Mouse (Mus musculus) thymus, adult 2 months (tissue): ENCODE measurements around the gene Klhl30. TPM values are rescaled to one million over a fixed set of nuclear protein-coding genes. Genes with fewer than 3 reads are reported as not detected.

Experiments
- DNase-seq: peaks from one replicate; pipeline ENCODE4 v3.0.0; 2021
- H3K27ac ChIP-seq: fragments of 200-500 bp; 2 replicates; pipeline ENCODE4 v1.5.1; 2012; ENCODE audit warnings: low read length, control low read depth; ENCODE audit not compliant: control insufficient read depth, insufficient read depth
- H3K27me3 ChIP-seq: fragments of 200-500 bp; 2 replicates; pipeline ENCODE4 v1.6.1; 2012; ENCODE audit warnings: mild to moderate bottlenecking, low read length, moderate library complexity, mixed read lengths; ENCODE audit not compliant: control insufficient read depth, insufficient read depth
- H3K36me3 ChIP-seq: fragments of 200-500 bp; 2 replicates; pipeline ENCODE4 v1.6.1; 2012; ENCODE audit warnings: mild to moderate bottlenecking, low read length, moderate library complexity; ENCODE audit not compliant: control insufficient read depth, insufficient read depth
- H3K4me1 ChIP-seq: fragments of 200-500 bp; replicated peaks from 2 replicates; pipeline ENCODE4 v1.6.1; 2012; ENCODE audit warnings: low read length; ENCODE audit not compliant: control insufficient read depth, insufficient read depth
- H3K4me3 ChIP-seq: fragments of 200-500 bp; 2 replicates; pipeline ENCODE4 v1.5.1; 2012; ENCODE audit warnings: mild to moderate bottlenecking, low read length, control low read depth, moderate library complexity; ENCODE audit not compliant: control insufficient read depth, insufficient read depth
- CTCF ChIP-seq: fragments of 200-500 bp; IDR thresholded peaks from 2 replicates; pipeline ENCODE4 v1.5.1; 2012; ENCODE audit warnings: mild to moderate bottlenecking, control low read depth, low read length, moderate library complexity, borderline replicate concordance; ENCODE audit not compliant: control insufficient read depth, poor library complexity, insufficient read depth; ENCODE audit errors: extremely low read depth
- POLR2A ChIP-seq: fragments of 200-500 bp; IDR thresholded peaks from 2 replicates; pipeline ENCODE4 v1.6.1; 2012; ENCODE audit warnings: mild to moderate bottlenecking, low read length, control low read depth, moderate library complexity; ENCODE audit not compliant: control insufficient read depth, poor library complexity, insufficient read depth; ENCODE audit errors: extremely low read depth
- WGBS: fragments of 180-500 bp; shearing (Covaris S2); methylation state at CpG from one replicate; pipeline ENCODE4 v1.1.7; 2018; 5-methylcytosine and 5-hydroxymethylcytosine counted together
- polyA plus RNA-seq: library from polyadenylated mRNA; depleted of rRNA; stranded (reverse); fragments of >200 nt; gene quantifications from 2 replicates; pipeline ENCODE4 v1.2.3, GENCODE M21; 2012

Gene Klhl30
- polyA plus RNA-seq, 1 experiment = 4.0 TPM

GRCm38 (mm10) chr1:91369408-91369807 lies 18.6 kb downstream of the Klhl30 start:
- DNase-seq = no peak
- Histone ChIP-seq H3K27me3 (no peaks in the 10 kb centered on the region), H3K27ac (no peak overlapping the region), H3K4me3 (no peak overlapping the region), H3K4me1 (peaks cover 10% of the 10 kb centered on the region), H3K36me3 (peaks cover 22% of the 10 kb centered on the region)
- no peak for TF ChIP-seq POLR2A
- no peak for TF ChIP-seq CTCF
- WGBS = 73% methylated on average over 4 of the region's 4 CpGs

GRCm38 (mm10) chr1:91370055-91370454 lies 19.2 kb downstream of the Klhl30 start:
- Histone ChIP-seq H3K27me3 (no peaks in the 10 kb centered on the region), H3K4me1 (peaks cover 10% of the 10 kb centered on the region), H3K4me3 (no peak overlapping the region), H3K27ac (no peak overlapping the region), H3K36me3 (peaks cover 28% of the 10 kb centered on the region)
- TF ChIP-seq POLR2A = no peak
- TF ChIP-seq CTCF = no peak
- WGBS = 93% methylated on average over 23 of the region's 23 CpGs
- DNase-seq = no peak

GRCm38 (mm10) chr1:91373414-91373835 lies 22.6 kb downstream of the Klhl30 start:
- no peak for DNase-seq
- H3K36me3 ChIP-seq = peaks cover 60% of the 10 kb centered on the region
- no peak overlapping the region for H3K4me3 ChIP-seq
- no peak overlapping the region for H3K27ac ChIP-seq
- WGBS = 96% methylated on average over 6 of the region's 6 CpGs
- H3K4me1 ChIP-seq = no peaks in the 10 kb centered on the region
- no peaks in the 10 kb centered on the region for H3K27me3 ChIP-seq
- TF ChIP-seq CTCF = no peak
- no peak for TF ChIP-seq POLR2A

GRCm38 (mm10) chr1:91380453-91381090 lies 29.8 kb downstream of the Klhl30 start:
- H3K36me3 ChIP-seq = peaks cover 89% of the 10 kb centered on the region
- 77% methylated on average over 7 of the region's 7 CpGs for WGBS
- H3K27me3 ChIP-seq = no peaks in the 10 kb centered on the region
- H3K4me3 ChIP-seq = no peak overlapping the region
- DNase-seq = peak; percentile 67
- TF ChIP-seq POLR2A = no peak
- no peaks in the 10 kb centered on the region for H3K4me1 ChIP-seq
- H3K27ac ChIP-seq = no peak overlapping the region

- 96% methylated on average over 4 of the region's 4 CpGs for WGBS
- Histone ChIP-seq H3K4me3 (no peak overlapping the region), H3K36me3 (peaks cover 88% of the 10 kb centered on the region), H3K27ac (no peak overlapping the region), H3K27me3 (no peaks in the 10 kb centered on the region), H3K4me1 (no peaks in the 10 kb centered on the region)
- TF ChIP-seq POLR2A (no peak), CTCF (no peak)
- DNase-seq = no peak
These were observed 30.3 kb downstream of the Klhl30 start for GRCm38 (mm10) chr1:91381091-91381471.

GRCm38 (mm10) chr1:91390369-91390768 lies 39.6 kb downstream of the Klhl30 start:
- Histone ChIP-seq H3K4me1 (0 out of 2 replicates have a peak, but pooled peaks cover 2% of the 10 kb centered on the region), H3K27ac (no peak overlapping the region), H3K27me3 (no peaks in the 10 kb centered on the region), H3K36me3 (peaks cover 58% of the 10 kb centered on the region), H3K4me3 (no peak overlapping the region)
- 99% methylated on average over 5 of the region's 5 CpGs for WGBS
- DNase-seq = no peak
- TF ChIP-seq CTCF = no peak
- TF ChIP-seq POLR2A = no peak

- TF ChIP-seq POLR2A = no peak
- TF ChIP-seq CTCF = no peak
- DNase-seq = no peak
- no peaks in the 10 kb centered on the region for H3K27me3 ChIP-seq
These were observed 47.1 kb downstream of the Klhl30 start for GRCm38 (mm10) chr1:91397927-91398259.

More at GRCm38 (mm10) chr1:91397927-91398259, 47.1 kb downstream of the Klhl30 start:
- H3K4me3 ChIP-seq = peak overlapping the region; percentile 68
- peaks cover 3% of the 10 kb centered on the region for H3K36me3 ChIP-seq
- no peak overlapping the region for H3K27ac ChIP-seq
- 2% methylated on average over 12 of the region's 12 CpGs for WGBS
- H3K4me1 ChIP-seq = peaks cover 9% of the 10 kb centered on the region
